Mouse (Mus musculus): ENCODE results near the gene Hist2h2aa1. TPM values are rescaled to one million over a fixed set of nuclear protein-coding genes. Genes with fewer than 3 reads are reported as not detected.

Gene Hist2h2aa1
- 316 and 418 TPM in 2 replicates for polyA plus RNA-seq (2012; rRNA removed)

DNA sequence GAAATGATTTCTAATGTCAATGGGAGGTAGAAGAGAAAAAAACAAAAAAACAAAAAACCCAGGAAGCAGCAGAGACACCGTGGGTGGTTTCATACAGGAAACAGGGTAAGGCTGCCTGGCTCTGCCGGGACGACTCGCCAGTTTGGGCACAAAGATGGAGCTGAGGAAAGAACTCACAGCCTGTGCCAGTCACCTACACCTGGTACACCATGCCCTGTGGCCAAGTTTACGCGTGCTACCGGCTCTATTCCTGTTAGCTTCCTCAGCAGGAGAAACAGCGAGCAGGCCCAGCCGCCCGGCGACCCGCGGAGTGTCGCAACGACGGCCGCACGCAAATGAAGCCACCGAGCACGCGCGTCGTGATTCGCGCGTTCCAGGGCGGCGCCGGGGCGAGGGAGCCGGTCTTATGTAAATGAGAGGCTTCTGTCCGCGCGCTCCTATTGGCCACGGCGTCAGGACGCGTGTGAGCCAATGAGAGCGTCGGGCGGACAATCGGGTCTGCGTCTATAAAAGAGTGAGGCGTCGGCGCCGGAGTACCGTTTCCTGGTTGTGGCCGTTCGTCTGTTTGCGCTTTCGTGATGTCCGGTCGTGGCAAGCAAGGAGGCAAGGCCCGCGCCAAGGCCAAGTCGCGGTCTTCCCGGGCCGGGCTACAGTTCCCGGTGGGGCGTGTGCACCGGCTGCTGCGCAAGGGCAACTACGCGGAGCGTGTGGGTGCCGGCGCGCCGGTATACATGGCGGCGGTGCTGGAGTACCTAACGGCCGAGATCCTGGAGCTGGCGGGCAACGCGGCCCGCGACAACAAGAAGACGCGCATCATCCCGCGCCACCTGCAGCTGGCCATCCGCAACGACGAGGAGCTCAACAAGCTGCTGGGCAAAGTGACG, at the start of gene Hist2h2aa1:
Gene Hist2h2aa1, plus strand, starts transcription at position 495 of the 884 bp plus-strand sequence.

DNA sequence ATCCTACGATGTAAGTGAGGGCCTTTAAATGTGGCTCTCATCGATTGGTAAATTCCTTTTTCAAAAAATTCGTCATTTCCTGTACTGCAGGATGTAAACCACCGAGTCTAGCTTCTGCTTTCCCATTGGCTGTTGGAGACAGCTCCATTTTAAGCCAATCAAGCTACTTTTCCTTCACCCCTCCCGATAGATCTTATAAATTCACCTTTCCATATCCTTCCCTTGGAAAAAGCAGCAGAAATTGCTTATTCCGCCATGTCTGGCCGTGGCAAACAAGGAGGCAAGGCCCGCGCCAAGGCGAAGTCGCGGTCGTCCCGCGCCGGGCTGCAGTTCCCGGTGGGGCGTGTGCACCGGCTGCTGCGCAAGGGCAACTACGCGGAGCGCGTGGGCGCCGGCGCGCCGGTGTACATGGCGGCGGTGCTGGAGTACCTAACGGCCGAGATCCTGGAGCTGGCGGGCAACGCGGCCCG, 25.6 kb upstream of the Hist2h2aa1 start, which contains the start of the genes Bola1 and Hist2h2ab:
Gene Bola1, minus strand, starts transcription at position 49 of the 470 bp plus-strand sequence.
Gene Hist2h2ab, plus strand, starts transcription at position 205 of the 470 bp plus-strand sequence.

DNA sequence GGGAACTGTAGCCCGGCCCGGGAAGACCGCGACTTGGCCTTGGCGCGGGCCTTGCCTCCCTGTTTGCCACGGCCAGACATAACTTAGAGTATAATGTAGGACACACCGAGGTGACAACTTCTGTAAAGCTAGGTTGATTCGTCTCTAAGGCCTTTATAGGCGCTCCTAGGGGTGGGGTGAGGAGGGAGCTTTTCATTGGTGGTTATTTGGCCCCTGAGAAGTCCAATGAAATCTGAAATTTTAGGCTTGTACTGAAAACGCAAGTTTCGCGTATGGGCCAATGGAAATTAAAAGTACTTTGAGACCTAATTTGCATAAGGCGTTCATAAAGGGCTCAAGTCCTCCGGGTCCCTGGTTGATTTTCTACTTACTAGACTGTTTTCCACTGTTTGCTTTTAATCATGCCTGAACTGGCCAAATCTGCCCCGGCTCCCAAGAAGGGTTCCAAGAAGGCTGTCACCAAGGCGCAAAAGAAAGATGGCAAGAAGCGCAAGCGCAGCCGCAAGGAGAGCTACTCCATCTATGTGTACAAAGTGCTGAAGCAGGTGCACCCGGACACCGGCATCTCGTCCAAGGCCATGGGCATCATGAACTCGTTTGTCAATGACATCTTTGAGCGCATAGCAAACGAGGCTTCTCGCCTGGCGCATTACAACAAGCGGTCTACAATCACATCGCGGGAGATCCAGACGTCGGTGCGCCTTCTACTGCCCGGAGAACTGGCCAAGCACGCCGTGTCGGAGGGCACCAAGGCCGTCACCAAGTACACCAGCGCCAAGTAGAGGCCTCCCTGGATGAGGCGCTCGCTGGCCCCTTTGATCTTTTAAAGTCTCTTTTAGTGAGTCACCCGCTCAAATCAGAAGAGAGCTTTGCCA, 24.3 kb upstream of the Hist2h2aa1 start, which contains the start of the genes Hist2h2ac and Hist2h2be:
Gene Hist2h2ac, minus strand, starts transcription at position 116 of the 875 bp plus-strand sequence.
Gene Hist2h2be, plus strand, starts transcription at position 355 of the 875 bp plus-strand sequence.

DNA sequence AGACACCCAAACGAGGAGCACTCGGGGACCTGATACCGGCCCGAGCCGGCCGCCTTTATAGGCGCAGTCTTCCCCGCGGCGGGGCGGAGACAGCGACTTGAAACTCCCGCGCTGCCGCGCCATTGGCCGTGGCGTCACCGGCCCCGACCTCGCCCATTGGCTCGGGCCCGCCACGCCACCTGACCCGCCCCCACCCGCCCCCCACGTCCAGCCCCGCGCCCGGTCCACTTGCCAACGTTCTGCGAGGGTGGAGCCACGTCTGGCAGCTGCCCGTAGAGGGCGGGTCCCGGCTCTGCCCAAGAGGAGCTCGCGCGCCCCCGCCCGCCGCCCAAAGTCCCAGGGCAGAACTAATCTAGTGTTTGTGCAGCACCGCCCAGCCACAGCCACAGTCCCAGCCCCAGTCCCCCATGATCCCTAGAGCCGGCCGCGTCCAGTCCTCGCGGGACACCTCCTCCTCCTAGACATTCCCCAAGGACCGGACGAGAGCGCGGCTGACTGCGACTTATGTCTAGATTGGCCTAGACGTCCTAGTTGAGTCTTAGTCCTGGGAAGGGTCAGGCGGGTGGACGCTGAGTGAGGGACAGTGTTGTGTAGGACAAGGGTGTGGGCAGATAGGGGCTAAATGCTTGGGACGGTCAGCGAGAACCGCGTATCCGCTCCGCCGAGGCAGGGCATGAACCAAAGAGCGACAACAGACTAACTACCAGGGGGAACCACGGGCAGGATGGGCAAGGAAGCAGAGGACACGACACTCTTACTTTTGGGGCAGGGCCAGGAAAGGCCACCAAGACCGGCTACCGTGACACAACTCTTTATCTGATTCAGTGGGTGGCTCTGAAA, 6.1 kb upstream of the Hist2h2aa1 start, which contains the start of gene Hist2h3c2:
Gene Hist2h3c2, minus strand, starts transcription at position 174 of the 840 bp plus-strand sequence.

DNA sequence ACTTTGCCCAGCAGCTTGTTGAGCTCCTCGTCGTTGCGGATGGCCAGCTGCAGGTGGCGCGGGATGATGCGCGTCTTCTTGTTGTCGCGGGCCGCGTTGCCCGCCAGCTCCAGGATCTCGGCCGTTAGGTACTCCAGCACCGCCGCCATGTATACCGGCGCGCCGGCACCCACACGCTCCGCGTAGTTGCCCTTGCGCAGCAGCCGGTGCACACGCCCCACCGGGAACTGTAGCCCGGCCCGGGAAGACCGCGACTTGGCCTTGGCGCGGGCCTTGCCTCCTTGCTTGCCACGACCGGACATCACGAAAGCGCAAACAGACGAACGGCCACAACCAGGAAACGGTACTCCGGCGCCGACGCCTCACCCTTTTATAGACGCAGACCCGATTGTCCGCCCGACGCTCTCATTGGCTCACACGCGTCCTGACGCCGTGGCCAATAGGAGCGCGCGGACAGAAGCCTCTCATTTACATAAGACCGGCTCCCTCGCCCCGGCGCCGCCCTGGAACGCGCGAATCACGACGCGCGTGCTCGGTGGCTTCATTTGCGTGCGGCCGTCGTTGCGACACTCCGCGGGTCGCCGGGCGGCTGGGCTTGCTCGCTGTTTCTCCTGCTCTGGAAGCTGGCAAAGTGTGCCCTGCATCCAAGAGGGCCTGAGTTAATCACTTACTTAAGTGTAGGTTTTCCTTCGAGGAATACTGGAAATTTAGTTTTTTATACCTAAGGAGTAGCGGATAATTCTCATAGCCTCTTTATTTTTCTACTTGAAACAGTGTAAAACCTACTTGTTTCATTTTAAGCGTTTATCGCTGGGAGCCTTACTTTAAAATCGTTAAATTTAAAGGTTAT, 5.1 kb upstream of the Hist2h2aa1 start, which contains the start of gene Hist2h2aa2:
Gene Hist2h2aa2, minus strand, starts transcription at position 328 of the 850 bp plus-strand sequence.

DNA sequence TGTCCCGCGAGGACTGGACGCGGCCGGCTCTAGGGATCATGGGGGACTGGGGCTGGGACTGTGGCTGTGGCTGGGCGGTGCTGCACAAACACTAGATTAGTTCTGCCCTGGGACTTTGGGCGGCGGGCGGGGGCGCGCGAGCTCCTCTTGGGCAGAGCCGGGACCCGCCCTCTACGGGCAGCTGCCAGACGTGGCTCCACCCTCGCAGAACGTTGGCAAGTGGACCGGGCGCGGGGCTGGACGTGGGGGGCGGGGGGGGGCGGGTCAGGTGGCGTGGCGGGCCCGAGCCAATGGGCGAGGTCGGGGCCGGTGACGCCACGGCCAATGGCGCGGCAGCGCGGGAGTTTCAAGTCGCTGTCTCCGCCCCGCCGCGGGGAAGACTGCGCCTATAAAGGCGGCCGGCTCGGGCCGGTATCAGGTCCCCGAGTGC, 1.1 kb downstream of the Hist2h2aa1 start, which contains the start of gene Hist2h3c1:
Gene Hist2h3c1, plus strand, starts transcription at position 259 of the 430 bp plus-strand sequence.

DNA sequence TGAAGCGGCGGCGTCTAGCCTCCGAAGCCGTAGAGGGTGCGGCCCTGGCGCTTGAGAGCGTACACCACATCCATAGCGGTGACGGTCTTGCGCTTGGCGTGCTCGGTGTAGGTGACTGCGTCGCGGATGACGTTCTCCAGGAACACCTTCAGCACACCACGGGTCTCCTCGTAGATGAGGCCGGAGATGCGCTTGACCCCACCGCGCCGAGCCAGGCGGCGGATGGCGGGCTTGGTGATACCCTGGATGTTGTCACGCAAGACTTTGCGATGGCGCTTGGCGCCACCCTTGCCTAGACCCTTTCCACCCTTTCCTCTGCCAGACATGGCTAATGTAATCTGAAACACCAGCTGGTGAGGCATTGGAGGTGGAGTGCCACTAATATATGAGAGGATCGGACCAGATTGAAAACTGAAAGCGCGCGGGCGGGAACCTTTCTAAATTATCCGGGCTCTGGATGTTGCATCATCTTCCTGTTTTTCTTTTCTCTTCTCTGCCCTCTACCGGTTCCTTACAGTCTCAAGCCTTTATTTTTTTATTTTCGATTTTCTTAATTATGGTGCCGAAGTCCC, 17.8 kb downstream of the Hist2h2aa1 start, which contains the start of gene Hist2h4:
Gene Hist2h4, minus strand, starts transcription at position 333 of the 572 bp plus-strand sequence.

DNA sequence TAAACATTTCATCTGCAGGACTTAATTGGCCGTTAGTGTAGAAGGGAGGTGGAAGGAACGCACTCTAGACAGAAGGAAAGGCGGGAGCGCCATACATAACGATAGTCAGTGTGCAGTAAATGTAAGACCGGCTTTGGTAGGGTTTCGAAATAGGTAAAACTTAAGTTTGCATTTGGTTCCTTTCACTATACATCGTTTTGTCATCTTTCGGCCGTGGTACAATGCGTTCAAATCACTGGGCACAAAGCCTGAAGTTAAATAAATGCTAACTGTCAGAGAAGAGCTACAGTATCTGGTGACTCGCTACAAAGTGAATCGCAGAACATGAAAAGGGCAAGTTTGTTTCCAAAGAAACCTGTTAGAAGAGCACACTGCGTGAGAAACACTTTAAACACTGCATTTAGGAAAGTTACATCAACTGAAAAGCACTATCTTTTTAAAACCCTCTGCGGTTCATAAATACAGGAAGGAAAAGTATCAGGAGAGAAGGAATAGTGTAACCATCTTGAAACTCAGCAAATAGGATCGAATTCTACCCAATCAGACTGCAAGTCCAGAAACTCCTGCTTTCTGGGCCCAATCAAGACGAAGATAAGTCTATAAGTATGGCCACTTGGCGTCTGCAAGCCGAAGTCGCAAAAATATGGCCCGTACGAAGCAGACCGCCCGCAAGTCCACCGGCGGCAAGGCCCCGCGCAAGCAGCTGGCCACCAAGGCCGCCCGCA, 22.9 kb downstream of the Hist2h2aa1 start, which contains the start of gene Hist2h3b:
Gene Hist2h3b, plus strand, starts transcription at position 604 of the 725 bp plus-strand sequence.

DNA sequence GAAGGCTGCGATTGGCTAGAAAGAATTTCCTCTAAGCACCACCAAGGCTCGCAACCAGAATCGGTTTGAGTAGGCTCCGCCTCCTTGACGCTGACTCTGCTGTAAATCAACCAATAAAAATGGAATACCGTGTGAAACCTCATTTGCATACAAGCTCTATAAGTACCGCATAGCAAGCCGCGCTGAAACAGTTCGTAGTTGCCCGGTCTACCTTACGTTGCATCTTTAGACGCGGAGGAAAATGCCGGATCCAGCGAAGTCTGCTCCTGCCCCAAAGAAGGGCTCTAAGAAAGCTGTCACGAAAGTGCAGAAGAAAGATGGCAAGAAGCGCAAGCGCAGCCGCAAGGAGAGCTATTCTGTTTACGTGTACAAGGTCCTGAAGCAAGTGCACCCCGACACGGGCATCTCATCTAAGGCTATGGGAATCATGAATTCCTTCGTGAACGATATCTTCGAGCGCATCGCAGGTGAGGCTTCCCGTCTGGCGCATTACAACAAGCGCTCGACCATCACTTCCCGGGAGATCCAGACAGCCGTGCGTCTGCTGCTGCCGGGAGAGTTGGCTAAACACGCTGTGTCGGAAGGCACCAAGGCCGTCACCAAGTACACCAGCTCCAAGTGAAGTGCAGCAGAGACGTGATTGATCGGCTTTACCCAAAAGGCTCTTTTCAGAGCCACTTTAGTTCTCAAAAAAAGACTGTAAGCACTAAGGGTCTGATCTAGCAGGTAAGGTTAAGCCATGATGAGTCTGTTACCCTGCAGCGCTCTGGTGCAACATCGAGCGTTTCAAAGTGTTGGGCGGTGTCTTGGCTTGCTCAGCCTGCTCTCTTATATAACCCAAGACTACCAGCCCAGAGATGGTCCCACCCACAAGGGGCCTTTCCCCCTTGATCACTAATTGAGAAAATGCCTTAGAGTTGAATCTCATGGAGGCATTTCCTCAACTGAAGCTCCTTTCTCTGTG, 24.5 kb downstream of the Hist2h2aa1 start, which contains the start of gene Hist2h2bb:
Gene Hist2h2bb, plus strand, starts transcription at position 242 of the 964 bp plus-strand sequence.

DNA sequence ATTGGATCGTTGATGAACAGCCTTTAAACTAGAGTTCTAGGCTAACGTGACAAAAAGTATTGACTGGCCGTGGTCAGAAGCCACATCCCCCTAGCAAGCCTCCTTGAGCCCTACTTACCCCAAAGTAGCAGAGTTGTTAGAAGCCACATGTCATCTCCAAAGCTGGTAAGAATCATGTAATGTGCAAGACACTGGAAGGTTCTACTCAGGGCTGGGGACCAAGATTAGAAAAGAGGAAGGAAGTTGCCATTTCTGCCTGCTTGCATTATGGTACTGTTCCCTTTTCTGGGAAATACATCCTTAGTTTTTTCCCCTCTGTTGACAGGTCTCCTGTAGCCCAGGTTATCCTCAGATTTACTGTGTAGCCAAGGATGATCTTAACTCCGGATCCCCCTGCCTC, 48.5 kb downstream of the Hist2h2aa1 start, which contains the start of gene Fcgr1:
Gene Fcgr1, minus strand, starts transcription at position 183 of the 400 bp plus-strand sequence.

Other genes starting within 250 kb of the Hist2h2aa1 start
- gene Plekho1, start 249.5 kb upstream of the Hist2h2aa1 start, polyA plus RNA-seq (2012; rRNA removed), result 30.2 and 42.1 TPM in 2 replicates
- 3.4 and 4.2 TPM in 2 replicates for gene Vps45, start 187.0 kb upstream of the Hist2h2aa1 start, polyA plus RNA-seq (2012; rRNA removed)
- 16.0 and 17.8 TPM in 2 replicates for gene Otud7b, start 141.0 kb upstream of the Hist2h2aa1 start, polyA plus RNA-seq (2012; rRNA removed)
- gene Mtmr11, start 83.5 kb upstream of the Hist2h2aa1 start, polyA plus RNA-seq (2012; rRNA removed), result 38.7 and 44.7 TPM in 2 replicates
- 72.6 and 80.8 TPM in 2 replicates for gene Sf3b4, start 73.2 kb upstream of the Hist2h2aa1 start, polyA plus RNA-seq (2012; rRNA removed)
- 2.3 and 2.5 TPM in 2 replicates for gene Sv2a, start 64.3 kb upstream of the Hist2h2aa1 start, polyA plus RNA-seq (2012; rRNA removed)
- gene Bola1, start 25.8 kb upstream of the Hist2h2aa1 start, polyA plus RNA-seq (2012; rRNA removed), result 73.9 and 91.3 TPM in 2 replicates
- 1.8 and 8.0 TPM in 2 replicates for gene Hist2h2ab, start 25.6 kb upstream of the Hist2h2aa1 start, polyA plus RNA-seq (2012; rRNA removed)
- gene Hist2h2ac, start 24.6 kb upstream of the Hist2h2aa1 start, polyA plus RNA-seq (2012; rRNA removed), result 18.8 and 23.5 TPM in 2 replicates
- gene Hist2h2be, start 24.4 kb upstream of the Hist2h2aa1 start, polyA plus RNA-seq (2012; rRNA removed), result 4.2 and 4.6 TPM in 2 replicates
- 105 and 114 TPM in 2 replicates for gene Hist2h3c2, start 6.4 kb upstream of the Hist2h2aa1 start, polyA plus RNA-seq (2012; rRNA removed)
- 291 and 333 TPM in 2 replicates for gene Hist2h2aa2, start 5.2 kb upstream of the Hist2h2aa1 start, polyA plus RNA-seq (2012; rRNA removed)
- gene Hist2h3c1, start 1.2 kb downstream of the Hist2h2aa1 start, polyA plus RNA-seq (2012; rRNA removed), result not detected in 2 replicates
- 6.2 and 7.7 TPM in 2 replicates for gene Hist2h4, start 17.8 kb downstream of the Hist2h2aa1 start, polyA plus RNA-seq (2012; rRNA removed)
- gene Hist2h3b, start 23.2 kb downstream of the Hist2h2aa1 start, polyA plus RNA-seq (2012; rRNA removed), result 93.7 and 97.1 TPM in 2 replicates
- gene Hist2h2bb, start 24.3 kb downstream of the Hist2h2aa1 start, polyA plus RNA-seq (2012; rRNA removed), result 9.4 and 9.5 TPM in 2 replicates
- 1.2 and 1.6 TPM in 2 replicates for gene Fcgr1, start 48.5 kb downstream of the Hist2h2aa1 start, polyA plus RNA-seq (2012; rRNA removed)
- gene BC107364, start 206.8 kb downstream of the Hist2h2aa1 start, polyA plus RNA-seq (2012; rRNA removed), result 0.10 and 0.34 TPM in 2 replicates

Data from colon, adult 2 months (tissue).